Mouse (Mus musculus) kidney, adult 2 months (tissue): ENCODE results near the gene Elmod3.

Experiments used
- CTCF ChIP-seq: fragments of 200-500 bp; conservative IDR thresholded peaks from 2 replicates; pipeline ENCODE4 v1.5.1; 2011; ENCODE audit warnings: low read depth, mild to moderate bottlenecking, control low read depth, low read length, moderate library complexity, mixed read lengths; ENCODE audit not compliant: insufficient read depth, insufficient read length
- POLR2A ChIP-seq: fragments of 200-500 bp; IDR thresholded peaks from one replicate; pipeline ENCODE4 v1.6.1; 2011; ENCODE audit warnings: low read depth, low read length, control low read depth

DNA sequence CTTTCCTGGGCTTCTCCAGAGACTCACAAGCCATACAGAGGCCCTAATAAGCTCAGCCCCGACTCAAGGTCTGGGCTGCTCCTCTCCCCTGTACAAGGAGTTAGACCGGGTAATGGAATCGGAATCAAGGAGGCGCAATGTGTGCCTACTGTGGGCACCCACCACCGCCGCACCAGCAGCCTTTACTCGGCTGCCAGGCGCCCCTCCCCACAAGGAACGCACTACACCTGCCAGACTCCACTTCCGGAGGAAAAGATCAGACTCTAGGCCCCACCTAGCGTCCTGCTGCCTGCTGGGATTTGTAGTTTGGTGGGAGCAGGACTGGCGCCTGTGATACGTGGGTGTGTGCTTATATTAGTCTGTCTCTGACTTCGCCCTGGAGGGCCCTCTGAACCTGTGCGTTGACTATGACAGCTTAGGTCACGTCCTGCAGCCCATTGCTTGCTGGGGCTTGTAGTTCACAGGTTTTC lies 59.6 kb downstream of the Elmod3 start:
- no peak for TF ChIP-seq CTCF
- peak; percentile 56 for TF ChIP-seq POLR2A
